Mouse (Mus musculus) liver, embryonic 16.5 days (tissue): ENCODE results near the gene Camkmt. TPM values are rescaled to one million over a fixed set of nuclear protein-coding genes. Genes with fewer than 3 reads are reported as not detected.

ENCODE experiments used
- ATAC-seq: fragments of 200-750 bp; cut with Nextera tagmentation; 2 replicates; pipeline ENCODE4 v1.8.0; 2017; ENCODE audit warnings: low read depth, mild to moderate bottlenecking, moderate number of reproducible peaks, moderate library complexity
- H3K27ac ChIP-seq: fragments of 300-500 bp; sonication (generic); 2 replicates; pipeline ENCODE4 v1.5.1; 2014; ENCODE audit warnings: mild to moderate bottlenecking, low read length
- H3K27me3 ChIP-seq: fragments of 300-500 bp; sonication (generic); 2 replicates; pipeline ENCODE4 v1.6.1; 2014; ENCODE audit warnings: low read depth, low read length, mixed read lengths; ENCODE audit not compliant: control insufficient read depth, insufficient read depth
- H3K36me3 ChIP-seq: fragments of 300-500 bp; sonication (generic); 2 replicates; pipeline ENCODE4 v1.6.1; 2014; ENCODE audit warnings: mild to moderate bottlenecking; ENCODE audit not compliant: control insufficient read depth, insufficient read depth
- H3K4me1 ChIP-seq: fragments of 300-500 bp; sonication (generic); 2 replicates; pipeline ENCODE4 v1.6.1; 2014; ENCODE audit warnings: low read depth, low read length, mixed read lengths; ENCODE audit not compliant: control insufficient read depth
- H3K4me2 ChIP-seq: fragments of 300-500 bp; sonication (generic); 2 replicates; pipeline ENCODE4 v1.6.1; 2014; ENCODE audit warnings: low read depth, low read length, mixed read lengths
- H3K4me3 ChIP-seq: fragments of 300-500 bp; sonication (generic); 2 replicates; pipeline ENCODE4 v1.5.1; 2014; ENCODE audit warnings: low read depth, mild to moderate bottlenecking, low read length
- H3K9ac ChIP-seq: fragments of 300-500 bp; sonication (generic); 2 replicates; pipeline ENCODE4 v1.6.1; 2014; ENCODE audit warnings: low read depth, low read length
- H3K9me3 ChIP-seq: fragments of 300-500 bp; sonication (generic); replicated peaks from 2 replicates; pipeline ENCODE4 v1.6.1; 2016; ENCODE audit warnings: low read length; ENCODE audit not compliant: control insufficient read depth
- WGBS: fragments of 180-500 bp; shearing (Covaris S2); extraction: QIAGEN DNeasy Blood & Tissue Kit; methylation state at CpG from one replicate; pipeline ENCODE4 v1.1.7; 2014; ENCODE audit not compliant: insufficient replicate concordance; 5-methylcytosine and 5-hydroxymethylcytosine counted together
- polyA plus RNA-seq: library from polyadenylated mRNA; unstranded; fragments of >200 nt; fragmentation: Nextera tagmentation; extraction: Ambion mirVana; gene quantifications from 2 replicates; pipeline ENCODE4 v1.2.1, GENCODE M21; 2015

Camkmt gene
- polyA plus RNA-seq, 1 experiment from 2014 or later: 2.7 TPM

DNA sequence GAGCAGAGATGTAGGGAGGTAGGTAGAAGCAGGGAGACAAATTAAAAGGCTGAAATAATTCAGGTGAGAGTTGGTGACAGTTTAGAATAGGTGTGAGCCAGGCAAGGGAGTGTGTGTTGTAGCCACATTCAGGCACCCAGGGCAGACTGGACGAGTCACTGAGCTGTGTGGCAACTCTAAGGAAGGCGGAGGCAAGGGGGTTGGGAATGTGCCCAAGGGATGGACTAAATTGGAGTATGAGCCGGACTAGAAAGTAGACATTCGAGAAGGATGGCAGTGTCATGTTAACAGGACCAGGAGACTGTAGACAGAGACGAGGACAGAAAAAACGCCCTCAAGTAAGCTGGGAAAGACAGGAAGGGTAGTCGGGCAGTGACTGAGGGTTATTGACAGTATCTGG is 338.5 kb downstream of the Camkmt start:
- H3K4me1 ChIP-seq: no peaks in the 10 kb centered on the region
- H3K9me3 ChIP-seq: no peaks in the 10 kb centered on the region
- no peak for ATAC-seq
- H3K4me2 ChIP-seq: no peak overlapping the region
- no peak overlapping the region for H3K4me3 ChIP-seq
- H3K27me3 ChIP-seq: no peaks in the 10 kb centered on the region
- H3K27ac ChIP-seq: no peak overlapping the region
- no peak overlapping the region for H3K9ac ChIP-seq
- H3K36me3 ChIP-seq: no peaks in the 10 kb centered on the region
- WGBS: 70% methylated on average over 7 of the region's 7 CpGs

DNA sequence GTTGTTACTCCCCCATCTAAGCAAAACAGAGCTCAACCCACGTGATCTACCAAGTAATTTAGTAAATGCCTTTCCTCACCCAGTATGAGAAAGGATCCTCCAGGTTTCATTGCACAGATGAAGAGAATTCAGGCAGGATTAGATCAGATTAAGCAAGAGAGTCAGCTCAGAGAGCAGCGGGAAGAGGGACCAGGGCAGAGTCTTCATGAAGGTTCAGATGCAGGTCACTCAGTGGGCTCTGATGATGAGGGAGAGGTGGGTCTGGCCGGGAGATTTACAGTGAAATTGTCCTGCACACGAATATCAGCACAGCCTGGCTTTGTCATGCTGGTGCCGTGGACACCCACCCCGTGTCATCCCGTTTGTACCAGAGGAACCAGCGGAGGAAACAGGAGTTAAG is 342.6 kb downstream of the Camkmt start:
- Histone ChIP-seq H3K36me3 (no peaks in the 10 kb centered on the region), H3K27me3 (no peaks in the 10 kb centered on the region), H3K9ac (no peak overlapping the region), H3K4me2 (no peak overlapping the region), H3K4me1 (no peaks in the 10 kb centered on the region), H3K27ac (no peak overlapping the region), H3K9me3 (no peaks in the 10 kb centered on the region), H3K4me3 (no peak overlapping the region)
- ATAC-seq: no peak
- whole genome bisulfite sequencing: 30% methylated on average over 8 of the region's 8 CpGs

DNA sequence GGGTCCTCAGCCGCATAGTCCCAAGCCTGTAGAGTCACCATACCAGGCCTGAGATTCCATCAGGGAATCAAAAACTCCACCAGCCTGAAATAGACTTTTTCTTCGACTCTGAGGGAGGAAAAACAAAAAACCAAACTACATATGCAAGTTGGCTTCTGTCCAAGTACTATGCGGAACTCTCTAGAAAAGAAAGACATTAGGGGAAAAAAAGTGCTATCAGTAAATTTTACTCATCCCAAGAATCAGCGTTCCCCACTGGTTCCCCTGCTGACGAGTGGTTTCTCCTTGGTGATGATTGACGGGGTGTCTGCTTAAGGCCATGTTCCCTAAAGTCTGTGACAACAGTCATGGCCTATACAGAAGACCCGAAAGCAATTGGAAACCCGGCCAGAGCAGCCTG is 352.7 kb downstream of the Camkmt start:
- Histone ChIP-seq H3K4me2 (no peak overlapping the region), H3K27me3 (no peaks in the 10 kb centered on the region), H3K36me3 (no peaks in the 10 kb centered on the region), H3K4me1 (no peaks in the 10 kb centered on the region), H3K4me3 (no peak overlapping the region), H3K9me3 (no peaks in the 10 kb centered on the region), H3K9ac (no peak overlapping the region), H3K27ac (no peak overlapping the region)
- ATAC-seq: no peak
- 70% methylated on average over 8 of the region's 8 CpGs for WGBS

DNA sequence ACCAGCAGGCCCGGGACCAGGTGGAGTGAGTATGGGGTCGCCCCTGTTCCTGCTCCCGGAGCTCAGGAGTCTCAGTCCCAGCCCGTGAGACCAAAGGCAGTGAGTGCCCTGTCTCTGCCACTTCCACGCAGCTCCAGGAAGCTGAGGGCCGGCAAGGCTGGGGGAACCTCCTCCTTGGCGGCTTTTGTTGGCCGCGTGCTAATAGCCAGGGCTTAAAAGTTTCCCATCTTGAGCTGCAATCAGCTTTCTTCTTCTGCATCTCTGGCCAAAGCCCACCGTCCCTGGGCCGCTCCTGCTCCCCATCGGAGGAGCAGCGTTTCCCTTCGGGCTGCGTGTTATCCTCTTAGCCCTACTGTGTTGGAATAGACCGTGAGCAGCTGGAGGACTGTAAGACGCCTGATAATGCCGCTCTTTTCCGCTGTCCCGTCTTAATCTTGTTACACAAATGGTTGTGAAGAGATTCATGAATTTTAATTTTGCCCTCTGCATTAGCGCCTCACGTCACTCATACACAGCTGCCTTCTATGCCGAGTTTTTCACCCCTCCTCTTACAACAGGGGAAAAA is 364.1 kb downstream of the Camkmt start:
- H3K27me3 ChIP-seq: peaks cover 48% of the 10 kb centered on the region
- 4% methylated on average over 23 of the region's 23 CpGs for WGBS
- H3K4me1 ChIP-seq: no peaks in the 10 kb centered on the region
- no peaks in the 10 kb centered on the region for H3K36me3 ChIP-seq
- no peak overlapping the region for H3K9ac ChIP-seq
- no peaks in the 10 kb centered on the region for H3K9me3 ChIP-seq
- no peak for ATAC-seq
- H3K4me2 ChIP-seq: no peak overlapping the region
- H3K27ac ChIP-seq: no peak overlapping the region
- H3K4me3 ChIP-seq: no peak overlapping the region

DNA sequence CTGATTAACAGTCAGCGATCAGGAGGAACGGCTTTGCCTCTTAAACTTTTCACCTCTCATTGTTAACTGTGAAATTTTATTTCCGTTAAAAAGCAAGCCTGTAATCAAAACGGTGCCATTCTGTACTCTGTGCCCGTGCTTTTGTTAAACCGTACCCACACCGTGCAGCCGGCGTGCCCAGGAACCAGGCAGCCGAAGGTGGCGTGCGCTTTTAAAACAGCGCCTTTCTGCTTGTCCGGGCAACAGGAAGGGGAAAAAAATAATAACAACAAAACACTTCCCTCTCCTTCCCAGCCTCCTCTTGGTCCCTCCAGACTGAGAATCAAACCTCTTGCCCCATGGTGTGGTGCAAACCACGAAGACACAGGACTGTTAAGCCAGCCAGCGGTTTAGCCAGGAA is 364.7 kb downstream of the Camkmt start:
- Histone ChIP-seq H3K4me3 (no peak overlapping the region), H3K27ac (no peak overlapping the region), H3K4me1 (no peaks in the 10 kb centered on the region), H3K36me3 (no peaks in the 10 kb centered on the region), H3K9ac (no peak overlapping the region), H3K9me3 (no peaks in the 10 kb centered on the region), H3K4me2 (no peak overlapping the region), H3K27me3 (peaks cover 53% of the 10 kb centered on the region)
- ATAC-seq: no peak
- WGBS: 2% methylated on average over 16 of the region's 16 CpGs

DNA sequence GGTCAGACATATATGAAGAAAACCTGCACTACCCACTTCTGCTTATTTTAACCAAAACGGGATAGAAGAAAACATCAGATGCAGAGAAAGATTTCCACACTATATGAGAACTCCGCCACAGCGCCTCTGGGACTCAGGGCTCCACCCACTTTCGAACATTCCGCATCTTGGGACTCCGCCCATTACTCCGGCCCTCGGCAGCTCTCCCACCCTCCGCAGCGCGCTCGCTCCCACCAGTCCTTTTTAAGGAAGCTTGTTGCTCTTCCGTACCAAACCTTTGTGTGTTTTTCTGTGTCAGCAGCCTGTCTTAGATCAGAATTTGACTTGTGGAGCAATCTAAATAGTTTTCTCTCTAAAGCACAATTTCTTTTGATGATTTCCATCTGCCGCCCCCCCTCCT is 367.7 kb downstream of the Camkmt start:
- no peak overlapping the region for H3K4me3 ChIP-seq
- WGBS: 2% methylated on average over 14 of the region's 14 CpGs
- no peak for ATAC-seq
- H3K4me1 ChIP-seq: no peaks in the 10 kb centered on the region
- no peak overlapping the region for H3K27ac ChIP-seq
- H3K9me3 ChIP-seq: no peaks in the 10 kb centered on the region
- peaks cover 67% of the 10 kb centered on the region for H3K27me3 ChIP-seq
- H3K36me3 ChIP-seq: no peaks in the 10 kb centered on the region
- no peak overlapping the region for H3K9ac ChIP-seq
- no peak overlapping the region for H3K4me2 ChIP-seq

DNA sequence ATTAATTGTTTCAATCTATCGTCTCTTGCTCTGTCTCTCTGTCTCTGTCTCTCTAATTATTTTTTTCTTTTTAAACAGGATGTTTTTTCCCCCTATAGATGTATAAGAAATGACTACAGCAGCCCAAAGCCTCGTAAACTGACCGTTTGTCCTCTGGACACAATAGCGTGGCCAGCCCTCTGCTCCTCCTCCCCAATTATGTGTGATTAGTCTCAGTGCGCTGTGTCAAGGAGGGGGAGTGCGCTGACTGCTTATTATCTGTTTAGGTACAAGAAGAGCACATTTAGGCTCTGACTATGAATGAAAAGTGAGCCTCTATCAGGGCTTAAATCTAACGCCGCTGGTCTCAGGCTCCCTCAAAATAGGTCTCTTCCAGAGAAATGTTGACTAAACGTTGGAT is 368.2 kb downstream of the Camkmt start:
- 11% methylated on average over 9 of the region's 9 CpGs for WGBS
- Histone ChIP-seq H3K27ac (no peak overlapping the region), H3K36me3 (no peaks in the 10 kb centered on the region), H3K9ac (no peak overlapping the region), H3K4me3 (no peak overlapping the region), H3K4me2 (no peak overlapping the region), H3K4me1 (no peaks in the 10 kb centered on the region), H3K9me3 (no peaks in the 10 kb centered on the region), H3K27me3 (peaks cover 67% of the 10 kb centered on the region)
- no peak for ATAC-seq

DNA sequence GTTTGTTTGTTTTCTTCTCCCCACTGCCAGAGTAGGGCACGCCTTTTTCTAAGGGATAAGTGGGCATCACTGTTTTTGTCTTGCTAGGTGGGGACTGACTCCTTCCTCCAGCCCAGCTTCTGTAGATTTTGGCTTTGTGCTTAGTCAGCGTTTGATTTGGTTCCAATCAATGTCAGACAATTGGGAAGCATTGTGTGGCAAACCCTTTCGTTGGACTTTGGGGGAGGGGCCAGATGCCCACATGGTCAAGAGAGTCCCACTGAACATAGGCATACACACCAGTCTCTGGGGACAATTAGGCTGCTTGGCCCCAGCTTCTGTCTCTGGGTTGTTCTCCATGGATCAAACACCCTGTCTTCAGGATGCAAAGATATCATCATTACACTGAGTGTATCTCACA is 371.2 kb downstream of the Camkmt start:
- Histone ChIP-seq H3K36me3 (no peaks in the 10 kb centered on the region), H3K27ac (no peak overlapping the region), H3K4me3 (no peak overlapping the region), H3K27me3 (peaks cover 73% of the 10 kb centered on the region), H3K9me3 (no peaks in the 10 kb centered on the region), H3K9ac (no peak overlapping the region), H3K4me2 (no peak overlapping the region), H3K4me1 (no peaks in the 10 kb centered on the region)
- WGBS: 28% methylated on average over 3 of the region's 3 CpGs
- no peak for ATAC-seq

DNA sequence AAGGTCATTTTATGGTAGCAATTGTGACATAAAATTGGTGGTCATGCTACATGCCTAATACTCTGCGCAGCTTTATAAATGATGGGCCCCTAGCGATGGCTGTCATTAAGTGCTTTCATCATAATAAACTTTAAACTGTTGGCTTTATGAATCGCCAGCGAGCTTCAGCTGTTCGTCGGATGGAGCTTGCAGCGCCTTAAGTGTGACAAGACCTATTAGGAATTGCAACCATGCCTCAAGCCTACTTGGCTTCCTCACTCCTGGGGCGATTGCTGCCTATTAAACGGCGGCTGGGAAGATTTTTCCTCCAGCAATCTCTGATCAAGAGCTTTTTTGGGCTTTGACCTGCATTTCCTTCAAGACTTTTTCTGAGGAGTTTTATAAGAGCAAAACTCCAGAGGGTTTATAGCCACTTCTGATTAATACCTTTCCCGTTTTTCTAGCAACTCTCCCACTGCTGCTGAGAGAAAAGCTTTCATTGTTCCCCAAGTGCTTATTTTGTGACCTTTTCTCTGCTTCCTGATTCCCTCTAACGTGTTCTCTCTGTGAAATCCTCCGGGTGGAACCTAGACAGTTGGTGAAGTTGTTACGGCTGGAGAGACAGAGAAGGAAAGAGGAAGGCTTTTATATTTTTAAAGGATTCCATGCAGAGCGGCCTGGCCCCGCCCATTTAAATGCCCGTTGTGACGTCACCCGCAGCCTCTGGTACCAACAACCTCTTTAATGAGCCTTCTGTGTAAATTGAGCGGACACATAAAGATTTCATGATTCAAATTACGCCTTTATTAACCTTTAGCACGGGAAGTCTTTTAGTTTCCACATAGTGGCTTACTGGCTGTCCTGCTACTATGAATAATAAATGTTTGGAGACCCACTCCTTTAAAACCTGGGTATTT is 373.4 kb downstream of the Camkmt start:
- no peak for ATAC-seq
- H3K27ac ChIP-seq: no peak overlapping the region
- 12% methylated on average over 22 of the region's 22 CpGs for WGBS
- H3K36me3 ChIP-seq: no peaks in the 10 kb centered on the region
- H3K4me2 ChIP-seq: no peak overlapping the region
- no peak overlapping the region for H3K9ac ChIP-seq
- H3K9me3 ChIP-seq: no peaks in the 10 kb centered on the region
- no peak overlapping the region for H3K4me3 ChIP-seq
- H3K4me1 ChIP-seq: no peaks in the 10 kb centered on the region
- H3K27me3 ChIP-seq: peaks cover 66% of the 10 kb centered on the region
